Mouse (Mus musculus) forebrain, embryonic 13.5 days (tissue): ENCODE measurements at regions not wholly inside any gene's neighbourhood (a gene's known extent, or its start where the extent isn't known, plus 50 kb on each side); places are given as distances from the start of the nearest gene placed in this dataset.

Experiments
- ATAC-seq: fragments of 200-750 bp; cut with Nextera tagmentation; 2 replicates; pipeline ENCODE4 v1.8.0; 2017
- H3K27ac ChIP-seq: fragments of 300-500 bp; sonication (generic); 2 replicates; pipeline ENCODE4 v1.5.1; 2015; ENCODE audit warnings: inconsistent platforms, mild to moderate bottlenecking, moderate library complexity
- H3K27me3 ChIP-seq: fragments of 300-500 bp; sonication (generic); 2 replicates; pipeline ENCODE4 v1.6.1; 2015; ENCODE audit warnings: mild to moderate bottlenecking, inconsistent platforms
- H3K36me3 ChIP-seq: fragments of 300-500 bp; sonication (generic); 2 replicates; pipeline ENCODE4 v1.6.1; 2015; ENCODE audit warnings: mild to moderate bottlenecking, inconsistent platforms; ENCODE audit not compliant: poor library complexity, severe bottlenecking
- H3K4me1 ChIP-seq: fragments of 300-500 bp; sonication (generic); 2 replicates; pipeline ENCODE4 v1.6.1; 2015; ENCODE audit warnings: inconsistent platforms
- H3K4me2 ChIP-seq: fragments of 300-500 bp; sonication (generic); 2 replicates; pipeline ENCODE4 v1.6.1; 2015; ENCODE audit warnings: inconsistent platforms, mild to moderate bottlenecking, moderate library complexity
- H3K4me3 ChIP-seq: fragments of 300-500 bp; sonication (generic); 2 replicates; pipeline ENCODE4 v1.5.1; 2015; ENCODE audit warnings: mild to moderate bottlenecking, inconsistent platforms
- H3K9ac ChIP-seq: fragments of 300-500 bp; sonication (generic); 2 replicates; pipeline ENCODE4 v1.6.1; 2015; ENCODE audit warnings: mild to moderate bottlenecking, inconsistent platforms
- H3K9me3 ChIP-seq: fragments of 300-500 bp; sonication (generic); replicated peaks from 2 replicates; pipeline ENCODE4 v1.6.1; 2016; ENCODE audit warnings: inconsistent platforms
- WGBS: fragments of 180-500 bp; shearing (Covaris S2); methylation state at CpG from one replicate; pipeline ENCODE4 v1.1.7; 2015; 5-methylcytosine and 5-hydroxymethylcytosine counted together

DNA sequence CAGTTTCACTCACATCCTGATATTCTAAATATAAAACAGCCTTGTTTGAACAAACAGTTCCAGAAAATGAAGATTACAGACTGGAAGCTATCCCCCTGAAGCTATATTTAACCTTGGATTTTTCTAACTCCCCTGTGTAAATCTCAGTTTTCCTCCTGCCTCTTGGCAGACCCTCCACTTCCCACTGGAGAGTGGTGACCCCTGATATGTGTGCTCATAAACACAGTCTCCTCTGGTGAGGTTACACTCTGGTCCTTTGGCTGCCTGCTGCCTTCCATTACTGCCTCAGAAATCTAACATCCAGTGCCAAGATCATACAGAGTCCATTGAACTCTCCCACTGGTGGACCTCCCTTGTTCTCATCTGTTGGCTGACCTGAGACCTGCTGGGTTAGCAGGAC, 610.8 kb downstream of the Hs3st4 start:
- no peak overlapping the region for H3K9ac ChIP-seq

DNA sequence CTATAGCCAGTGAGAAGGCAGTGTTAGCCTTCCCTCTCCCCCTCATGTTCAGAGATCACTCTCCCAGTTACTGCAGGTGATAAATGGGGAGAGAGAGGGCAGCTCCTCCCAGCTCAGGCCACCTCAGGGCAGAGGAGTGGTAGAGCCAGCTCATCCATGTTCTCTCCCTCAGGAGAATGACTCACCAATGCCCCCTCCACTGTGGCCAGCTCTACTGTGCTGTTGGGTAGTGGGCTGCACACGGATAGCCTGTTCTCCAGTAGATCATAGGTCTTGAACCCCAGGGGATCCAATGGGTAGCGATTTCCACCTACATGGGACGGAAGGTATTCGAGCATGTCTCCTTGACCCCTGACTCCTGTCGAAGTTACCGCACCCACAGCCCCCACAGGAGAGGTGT, 618.1 kb downstream of the Hs3st4 start:
- Histone ChIP-seq H3K4me1 (no peaks in the 10 kb centered on the region), H3K4me3 (no peak overlapping the region), H3K9ac (no peak overlapping the region), H3K27ac (no peak overlapping the region), H3K36me3 (no peaks in the 10 kb centered on the region), H3K9me3 (no peaks in the 10 kb centered on the region), H3K4me2 (no peak overlapping the region), H3K27me3 (no peaks in the 10 kb centered on the region)
- WGBS: 95% methylated on average over 6 of the region's 6 CpGs
- no peak for ATAC-seq

More for the DNA sequence above, 610.8 kb downstream of the Hs3st4 start:
- Histone ChIP-seq H3K4me3 (no peak overlapping the region), H3K27ac (no peak overlapping the region), H3K36me3 (no peaks in the 10 kb centered on the region), H3K27me3 (no peaks in the 10 kb centered on the region), H3K4me1 (0 out of 2 replicates have a peak, but pooled peaks cover 5% of the 10 kb centered on the region), H3K4me2 (no peak overlapping the region), H3K9me3 (no peaks in the 10 kb centered on the region)
- ATAC-seq: no peak

DNA sequence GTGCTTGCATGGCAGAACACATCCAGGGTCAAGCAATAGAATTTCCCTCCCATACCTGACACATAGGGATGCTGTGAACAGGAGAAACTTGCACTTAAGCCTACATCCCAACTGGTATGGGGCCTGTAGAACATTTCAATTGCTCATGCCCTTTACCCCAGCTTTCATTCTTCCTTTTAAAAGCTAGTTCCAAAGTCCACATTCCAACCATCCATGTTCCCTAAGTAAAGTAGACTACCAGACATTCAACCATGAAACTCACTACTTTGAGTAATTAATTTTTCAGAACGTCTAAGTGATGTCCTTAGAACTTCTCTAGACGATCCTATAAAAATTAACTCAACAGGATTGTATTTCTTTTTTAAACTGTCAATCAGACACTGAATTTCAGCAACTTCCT, 621.9 kb downstream of the Hs3st4 start:
- Histone ChIP-seq H3K27me3 (no peaks in the 10 kb centered on the region), H3K27ac (no peak overlapping the region), H3K4me1 (no peaks in the 10 kb centered on the region), H3K9me3 (no peaks in the 10 kb centered on the region), H3K36me3 (no peaks in the 10 kb centered on the region), H3K4me3 (no peak overlapping the region), H3K9ac (no peak overlapping the region), H3K4me2 (no peak overlapping the region)
- WGBS: 57% methylated on average over 2 of the region's 2 CpGs
- no peak for ATAC-seq

DNA sequence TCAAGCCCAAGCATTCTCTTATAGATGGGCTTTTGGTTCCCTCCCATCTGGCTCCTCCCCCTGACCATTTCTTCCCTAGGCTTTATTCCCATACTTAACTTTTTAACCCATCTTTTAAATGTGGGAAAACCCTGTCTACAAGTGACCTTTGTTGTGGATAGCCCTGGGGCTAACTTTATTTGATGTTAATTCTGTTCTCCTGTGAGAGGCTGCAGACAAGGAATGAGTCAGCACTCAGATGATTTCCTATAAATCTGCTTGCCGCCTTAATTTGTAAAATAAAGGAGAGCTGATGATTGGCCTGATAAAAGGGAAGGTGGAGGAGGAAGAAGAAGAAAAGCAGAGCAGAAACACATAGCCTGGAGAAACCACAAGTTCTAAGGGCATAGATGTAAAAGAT, 623.3 kb downstream of the Hs3st4 start:
- 69% methylated on average over 1 of the region's 1 CpGs for WGBS

DNA sequence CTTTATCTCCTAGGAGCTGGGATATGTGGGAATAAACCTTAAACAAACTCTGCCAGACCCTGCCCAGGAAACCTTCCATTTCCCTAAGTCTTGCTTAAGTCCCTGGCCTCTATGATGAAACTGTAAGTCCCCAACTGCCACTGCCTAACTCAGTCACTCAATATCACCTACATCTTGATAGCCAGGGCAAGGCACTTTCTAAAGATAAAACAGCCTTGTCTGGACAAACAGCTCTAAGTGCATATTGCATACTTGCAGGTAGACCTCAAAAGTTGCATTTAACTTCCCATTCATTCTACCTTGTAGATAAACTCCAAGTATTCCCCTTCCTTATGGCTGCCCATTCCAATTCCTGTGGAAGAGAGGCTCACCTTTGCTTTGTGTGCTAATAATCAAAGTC, 624.4 kb downstream of the Hs3st4 start:
- H3K9ac ChIP-seq: no peak overlapping the region
- H3K4me1 ChIP-seq: no peaks in the 10 kb centered on the region
- H3K4me2 ChIP-seq: no peak overlapping the region
- H3K36me3 ChIP-seq: no peaks in the 10 kb centered on the region
- H3K27me3 ChIP-seq: no peaks in the 10 kb centered on the region
- H3K27ac ChIP-seq: no peak overlapping the region
- no peak overlapping the region for H3K4me3 ChIP-seq
- no peaks in the 10 kb centered on the region for H3K9me3 ChIP-seq
- ATAC-seq: no peak

More for the DNA sequence above, 623.3 kb downstream of the Hs3st4 start:
- Histone ChIP-seq H3K27ac (no peak overlapping the region), H3K36me3 (no peaks in the 10 kb centered on the region), H3K9ac (no peak overlapping the region), H3K4me3 (no peak overlapping the region), H3K27me3 (no peaks in the 10 kb centered on the region), H3K9me3 (no peaks in the 10 kb centered on the region), H3K4me2 (no peak overlapping the region), H3K4me1 (no peaks in the 10 kb centered on the region)
- ATAC-seq: no peak

DNA sequence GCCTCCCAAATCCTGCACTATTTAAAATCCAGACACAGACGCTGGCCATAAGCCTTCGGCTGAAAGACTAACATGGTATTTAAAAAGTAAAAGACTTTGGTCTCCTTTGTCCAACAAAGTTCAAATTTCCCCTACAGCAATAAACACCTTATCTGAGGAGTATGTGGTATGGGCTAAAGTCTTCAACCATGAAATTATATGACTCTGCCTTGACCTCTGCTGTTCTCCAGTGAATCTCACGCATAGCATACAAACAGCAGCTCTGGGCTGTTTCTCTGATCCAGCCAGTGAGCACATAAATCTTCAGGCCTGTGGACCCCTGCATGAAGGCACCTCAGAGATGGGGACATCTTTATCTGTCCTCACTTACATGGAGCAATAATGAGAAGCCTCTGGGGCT, 627.8 kb downstream of the Hs3st4 start:
- WGBS: 91% methylated on average over 3 of the region's 3 CpGs
- Histone ChIP-seq H3K4me3 (no peak overlapping the region), H3K27me3 (no peaks in the 10 kb centered on the region), H3K4me2 (no peak overlapping the region), H3K9ac (no peak overlapping the region), H3K36me3 (no peaks in the 10 kb centered on the region), H3K4me1 (no peaks in the 10 kb centered on the region), H3K27ac (no peak overlapping the region), H3K9me3 (no peaks in the 10 kb centered on the region)
- no peak for ATAC-seq

DNA sequence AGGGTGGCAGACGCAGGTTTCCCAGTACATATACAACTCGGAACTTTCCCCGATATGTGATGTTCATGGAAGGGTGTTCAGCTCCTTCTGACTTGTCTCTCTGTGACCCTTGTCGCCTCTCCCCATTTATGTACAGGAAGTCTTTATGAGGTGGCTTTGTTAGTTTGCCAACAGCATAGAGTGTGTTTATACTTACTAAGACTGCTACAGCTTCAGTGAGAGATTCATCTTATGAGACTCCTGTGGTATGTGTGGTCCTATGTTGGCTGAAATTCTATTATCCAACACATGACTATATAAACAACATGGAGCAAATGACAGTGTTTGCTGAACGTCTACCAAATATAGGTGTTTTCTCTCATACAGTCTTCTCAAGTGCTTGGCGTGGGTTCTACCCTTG, 664.5 kb downstream of the Hs3st4 start:
- 85% methylated on average over 6 of the region's 6 CpGs for WGBS
- H3K4me2 ChIP-seq: no peak overlapping the region
- H3K4me1 ChIP-seq: peaks cover 6% of the 10 kb centered on the region; the same call in 1 of the 2 replicates
- H3K36me3 ChIP-seq: no peaks in the 10 kb centered on the region
- ATAC-seq: no peak
- H3K9ac ChIP-seq: no peak overlapping the region
- no peak overlapping the region for H3K27ac ChIP-seq
- H3K9me3 ChIP-seq: no peaks in the 10 kb centered on the region
- H3K27me3 ChIP-seq: peaks cover 6% of the 10 kb centered on the region; the same call in 1 of the 2 replicates
- H3K4me3 ChIP-seq: no peak overlapping the region

DNA sequence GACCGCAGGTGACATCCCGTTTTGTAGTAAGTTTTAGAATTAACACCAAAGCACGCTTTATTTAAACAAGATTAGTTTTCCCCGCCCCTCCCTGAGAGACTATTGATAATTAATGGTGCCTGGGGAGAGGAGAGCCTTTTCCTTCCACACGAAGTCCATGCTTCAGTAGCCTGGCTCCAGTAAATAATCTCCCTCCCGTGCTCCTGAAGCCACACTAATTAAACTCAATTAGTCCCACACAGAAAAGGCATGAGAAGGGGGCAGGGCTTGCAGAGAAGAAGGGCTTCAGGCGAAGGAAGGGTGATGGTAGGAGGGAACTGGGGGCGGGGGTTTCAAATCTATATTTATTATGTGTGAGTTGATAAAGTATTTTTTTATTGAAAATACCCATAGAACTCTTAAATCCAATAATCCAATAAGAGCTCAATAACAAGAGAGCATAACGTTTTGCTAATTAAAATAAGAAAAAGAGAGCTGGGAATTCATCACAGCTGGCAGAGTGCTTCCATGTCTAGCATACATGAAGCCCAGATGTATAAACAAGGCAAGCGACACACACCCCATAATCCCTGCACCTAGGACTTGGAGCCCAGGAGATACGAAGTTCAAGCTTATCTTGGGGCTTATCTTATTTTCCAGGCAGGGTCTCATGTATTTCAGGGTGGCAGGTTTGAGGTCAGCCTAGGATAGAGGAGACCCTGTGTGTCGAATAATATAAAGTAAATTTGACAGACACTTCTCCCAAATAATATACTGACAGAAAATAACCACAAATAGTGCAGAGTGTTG, 684.7 kb downstream of the Hs3st4 start:
- no peak overlapping the region for H3K27ac ChIP-seq
- H3K36me3 ChIP-seq: no peaks in the 10 kb centered on the region
- H3K4me3 ChIP-seq: no peak overlapping the region
- peak; percentile 57; the same call in 1 of the 2 replicates for ATAC-seq
- H3K4me1 ChIP-seq: peaks cover 18% of the 10 kb centered on the region
- H3K9ac ChIP-seq: no peak overlapping the region
- 13% methylated on average over 12 of the region's 12 CpGs for WGBS
- no peaks in the 10 kb centered on the region for H3K9me3 ChIP-seq
- no peaks in the 10 kb centered on the region; the same call in 1 of the 2 replicates for H3K27me3 ChIP-seq
- H3K4me2 ChIP-seq: 0 out of 2 replicates have a peak overlapping the region, but pooled peaks have one; percentile 14

DNA sequence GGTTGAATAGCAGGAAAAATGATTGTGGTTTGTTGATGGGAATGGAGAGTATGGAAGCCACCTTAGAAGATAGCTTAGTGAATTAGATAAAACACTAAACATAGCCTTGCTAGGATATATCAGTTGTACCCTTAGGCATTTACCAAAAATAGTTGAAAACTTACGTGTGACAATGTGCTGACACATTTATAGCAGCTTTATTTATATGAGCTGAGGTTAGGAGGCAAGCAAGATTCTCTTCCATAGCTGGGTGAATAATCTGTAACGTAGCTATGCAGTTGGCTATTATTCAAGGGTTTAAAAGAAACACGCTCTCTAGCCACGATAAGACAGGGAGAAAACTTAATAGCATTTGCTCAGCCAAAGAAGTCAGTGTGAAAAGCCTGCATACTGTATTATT, 685.4 kb downstream of the Hs3st4 start:
- H3K9me3 ChIP-seq: no peaks in the 10 kb centered on the region
- H3K27ac ChIP-seq: no peak overlapping the region
- no peak overlapping the region for H3K4me3 ChIP-seq
- no peak overlapping the region for H3K9ac ChIP-seq
- H3K4me1 ChIP-seq: peaks cover 18% of the 10 kb centered on the region
- no peak overlapping the region for H3K4me2 ChIP-seq
- WGBS: 25% methylated on average over 4 of the region's 4 CpGs
- H3K27me3 ChIP-seq: no peaks in the 10 kb centered on the region; the same call in 1 of the 2 replicates
- no peak for ATAC-seq
- no peaks in the 10 kb centered on the region for H3K36me3 ChIP-seq

DNA sequence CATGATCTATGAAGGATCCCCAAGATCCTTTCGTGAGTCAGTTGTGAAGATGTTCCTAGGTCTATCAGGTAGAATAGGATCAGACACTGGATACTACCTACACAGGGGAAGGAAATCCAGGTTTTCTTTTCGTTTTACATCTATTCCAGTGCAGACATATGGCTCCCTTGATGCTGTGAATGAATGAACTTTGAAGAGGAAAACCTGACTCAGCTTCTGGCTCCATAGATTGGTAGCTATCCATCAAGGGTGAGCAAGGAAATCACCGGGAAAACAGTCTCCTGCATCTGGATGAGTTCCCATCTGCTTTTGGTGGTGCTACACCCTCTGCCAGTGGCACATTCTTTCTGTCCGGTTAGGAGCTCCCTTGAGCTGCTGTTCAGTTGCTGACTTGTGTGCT, 687.8 kb downstream of the Hs3st4 start:
- Histone ChIP-seq H3K36me3 (no peaks in the 10 kb centered on the region), H3K4me2 (no peak overlapping the region), H3K9me3 (no peaks in the 10 kb centered on the region), H3K4me3 (no peak overlapping the region), H3K9ac (no peak overlapping the region), H3K4me1 (peaks cover 18% of the 10 kb centered on the region), H3K27me3 (no peaks in the 10 kb centered on the region; the same call in 1 of the 2 replicates), H3K27ac (no peak overlapping the region)
- 81% methylated on average over 4 of the region's 4 CpGs for WGBS
- ATAC-seq: no peak

DNA sequence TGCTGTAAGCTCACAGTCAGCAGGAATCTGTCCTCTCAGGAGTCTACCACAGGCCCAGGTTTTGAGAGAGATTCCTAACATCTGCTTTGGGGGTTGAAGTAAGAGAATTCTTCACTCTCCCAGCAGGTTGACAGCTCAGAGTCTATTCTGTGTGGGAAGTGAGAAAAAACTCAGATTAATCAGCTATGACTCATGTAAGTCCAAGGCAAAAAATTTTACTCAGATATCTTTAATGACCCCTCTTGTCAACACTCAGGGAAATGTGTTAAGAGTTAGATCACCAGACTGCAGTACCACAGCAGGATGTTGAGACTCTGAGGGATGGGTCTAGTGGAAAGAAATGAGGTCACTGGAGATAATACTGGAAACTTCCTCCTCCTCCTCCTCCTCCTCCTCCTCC, 688.4 kb downstream of the Hs3st4 start:
- no peaks in the 10 kb centered on the region for H3K36me3 ChIP-seq
- H3K4me3 ChIP-seq: no peak overlapping the region
- H3K4me2 ChIP-seq: no peak overlapping the region
- no peaks in the 10 kb centered on the region for H3K9me3 ChIP-seq
- H3K4me1 ChIP-seq: peaks cover 18% of the 10 kb centered on the region
- ATAC-seq: no peak
- H3K9ac ChIP-seq: no peak overlapping the region
- H3K27ac ChIP-seq: no peak overlapping the region
- H3K27me3 ChIP-seq: no peaks in the 10 kb centered on the region; the same call in 1 of the 2 replicates

DNA sequence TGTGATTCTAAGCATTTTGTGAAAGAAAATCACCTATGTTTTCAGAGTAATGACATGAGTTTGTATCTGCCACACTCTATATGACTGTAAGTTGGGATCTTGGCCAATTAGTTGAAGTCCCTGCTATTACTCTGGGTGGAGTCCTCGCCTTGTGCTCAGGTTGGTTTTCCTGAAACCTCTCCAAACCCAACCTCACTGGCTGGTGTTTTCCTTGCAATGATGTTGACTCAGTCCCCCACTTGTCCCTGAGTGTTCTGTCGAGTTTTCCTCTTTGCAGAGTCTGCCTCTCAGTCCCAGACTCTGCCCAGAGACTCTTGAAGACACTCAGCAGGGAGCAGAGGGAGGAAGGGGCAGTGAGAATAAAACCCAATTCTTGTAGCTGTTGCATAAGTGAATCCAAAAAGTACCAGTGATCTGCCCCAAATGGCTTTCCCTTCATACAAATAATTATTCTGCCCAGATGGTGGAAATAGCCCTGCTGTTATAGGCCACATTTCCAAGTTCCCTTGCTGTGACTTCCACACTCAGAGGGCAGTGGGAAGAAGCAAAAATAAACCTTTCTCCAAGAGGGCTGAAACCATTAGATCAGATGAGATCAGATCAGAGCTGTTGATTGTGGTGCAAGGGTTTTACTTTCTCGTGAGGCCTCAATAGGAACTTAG, 694.3 kb downstream of the Hs3st4 start:
- no peaks in the 10 kb centered on the region for H3K9me3 ChIP-seq
- WGBS: 47% methylated on average over 3 of the region's 3 CpGs

More for the DNA sequence above, 694.3 kb downstream of the Hs3st4 start:
- Histone ChIP-seq H3K9ac (no peak overlapping the region), H3K4me2 (no peak overlapping the region), H3K4me1 (no peaks in the 10 kb centered on the region), H3K4me3 (no peak overlapping the region), H3K27ac (no peak overlapping the region), H3K36me3 (no peaks in the 10 kb centered on the region), H3K27me3 (no peaks in the 10 kb centered on the region)
- ATAC-seq: no peak
